Mouse (Mus musculus): ENCODE measurements around the gene Tbx10. TPM values are rescaled to one million over a fixed set of nuclear protein-coding genes. Genes with fewer than 3 reads are reported as not detected.

Tbx10 gene
- polyA plus RNA-seq, 1 experiment = 0.31 TPM

- no peaks in the 10 kb centered on the region for H3K36me3 ChIP-seq (ENCODE audit: control insufficient read depth, insufficient read depth, low read length)
- no peak overlapping the region for H3K27ac ChIP-seq (ENCODE audit: insufficient read depth, low read depth, low read length)
- no peaks in the 10 kb centered on the region for H3K27me3 ChIP-seq (replicated peaks; ENCODE audit: control insufficient read depth, insufficient read depth, low read length)
- H3K4me3 ChIP-seq (ENCODE audit: insufficient read depth, low read depth, low read length) = no peak overlapping the region
- 87% methylated on average over 2 of the region's 2 CpGs for WGBS
- TF ChIP-seq CTCF (conservative IDR thresholded peaks at IDR 0.05; ENCODE audit: insufficient read depth, insufficient read length, low read depth, low read length) (no peak), POLR2A (IDR thresholded peaks at IDR 0.05; ENCODE audit: low read depth, low read length) (no peak)
- DNase-seq = no peak
- H3K4me1 ChIP-seq (ENCODE audit: control insufficient read depth, insufficient read depth, low read length) = no peaks in the 10 kb centered on the region; the same call in 1 of the 2 replicates
Observed at GRCm38 (mm10) chr19:3975866-3976265, 16.7 kb upstream of the Tbx10 start.

- TF ChIP-seq CTCF (conservative IDR thresholded peaks at IDR 0.05; ENCODE audit: insufficient read depth, insufficient read length, low read depth, low read length) (peak; percentile 75), POLR2A (IDR thresholded peaks at IDR 0.05; ENCODE audit: low read depth, low read length) (no peak)
- no peaks in the 10 kb centered on the region for H3K36me3 ChIP-seq (ENCODE audit: control insufficient read depth, insufficient read depth, low read length)
- 6% methylated on average over 4 of the region's 4 CpGs for WGBS
- H3K4me1 ChIP-seq (ENCODE audit: control insufficient read depth, insufficient read depth, low read length) = peaks cover 11% of the 10 kb centered on the region
- H3K4me3 ChIP-seq (ENCODE audit: insufficient read depth, low read depth, low read length) = no peak overlapping the region
- no peaks in the 10 kb centered on the region for H3K27me3 ChIP-seq (replicated peaks; ENCODE audit: control insufficient read depth, insufficient read depth, low read length)
- H3K27ac ChIP-seq (ENCODE audit: insufficient read depth, low read depth, low read length) = no peak overlapping the region
- DNase-seq = peak; percentile 90
Observed at GRCm38 (mm10) chr19:3980309-3980708, 12.2 kb upstream of the Tbx10 start.

GRCm38 (mm10) chr19:3980917-3981316 is 11.6 kb upstream of the Tbx10 start:
- WGBS = 81% methylated on average over 9 of the region's 9 CpGs
- TF ChIP-seq POLR2A (IDR thresholded peaks at IDR 0.05; ENCODE audit: low read depth, low read length) (no peak), CTCF (conservative IDR thresholded peaks at IDR 0.05; ENCODE audit: insufficient read depth, insufficient read length, low read depth, low read length) (no peak)
- H3K4me1 ChIP-seq (ENCODE audit: control insufficient read depth, insufficient read depth, low read length) = peaks cover 16% of the 10 kb centered on the region
- DNase-seq = no peak
- H3K27me3 ChIP-seq (replicated peaks; ENCODE audit: control insufficient read depth, insufficient read depth, low read length) = no peaks in the 10 kb centered on the region
- H3K36me3 ChIP-seq (ENCODE audit: control insufficient read depth, insufficient read depth, low read length) = no peaks in the 10 kb centered on the region
- no peak overlapping the region for H3K4me3 ChIP-seq (ENCODE audit: insufficient read depth, low read depth, low read length)
- H3K27ac ChIP-seq (ENCODE audit: insufficient read depth, low read depth, low read length) = no peak overlapping the region

GRCm38 (mm10) chr19:3983527-3984200 is 8.9 kb upstream of the Tbx10 start:
- H3K27me3 ChIP-seq (replicated peaks; ENCODE audit: control insufficient read depth, insufficient read depth, low read length) = no peaks in the 10 kb centered on the region
- 68% methylated on average over 9 of the region's 9 CpGs for WGBS
- H3K27ac ChIP-seq (ENCODE audit: insufficient read depth, low read depth, low read length) = peak overlapping the region; percentile 92; the same call in 1 of the 2 replicates
- TF ChIP-seq POLR2A (IDR thresholded peaks at IDR 0.05; ENCODE audit: low read depth, low read length) (no peak), CTCF (conservative IDR thresholded peaks at IDR 0.05; ENCODE audit: insufficient read depth, insufficient read length, low read depth, low read length) (no peak)
- peaks cover 18% of the 10 kb centered on the region for H3K4me1 ChIP-seq (ENCODE audit: control insufficient read depth, insufficient read depth, low read length)
- H3K36me3 ChIP-seq (ENCODE audit: control insufficient read depth, insufficient read depth, low read length) = no peaks in the 10 kb centered on the region; the same call in 1 of the 2 replicates
- peak; percentile 67 for DNase-seq
- H3K4me3 ChIP-seq (ENCODE audit: insufficient read depth, low read depth, low read length) = no peak overlapping the region

- peak; percentile 95 for DNase-seq
- TF ChIP-seq POLR2A (IDR thresholded peaks at IDR 0.05; ENCODE audit: low read depth, low read length) (peak; percentile 4), CTCF (conservative IDR thresholded peaks at IDR 0.05; ENCODE audit: insufficient read depth, insufficient read length, low read depth, low read length) (no peak)
- Histone ChIP-seq H3K36me3 (ENCODE audit: control insufficient read depth, insufficient read depth, low read length) (no peaks in the 10 kb centered on the region; the same call in 1 of the 2 replicates), H3K27ac (ENCODE audit: insufficient read depth, low read depth, low read length) (peak overlapping the region; percentile 92), H3K4me3 (ENCODE audit: insufficient read depth, low read depth, low read length) (no peak overlapping the region), H3K27me3 (replicated peaks; ENCODE audit: control insufficient read depth, insufficient read depth, low read length) (no peaks in the 10 kb centered on the region), H3K4me1 (ENCODE audit: control insufficient read depth, insufficient read depth, low read length) (peaks cover 18% of the 10 kb centered on the region)
- 13% methylated on average over 8 of the region's 8 CpGs for WGBS
Observed at GRCm38 (mm10) chr19:3985261-3985681, 7.3 kb upstream of the Tbx10 start.

- H3K27ac ChIP-seq (ENCODE audit: insufficient read depth, low read depth, low read length) = peak within 1 kb of the TSS; percentile 94
- H3K36me3 ChIP-seq (ENCODE audit: control insufficient read depth, insufficient read depth, low read length) = no peaks in the 10 kb centered on the region; the same call in 1 of the 2 replicates
- H3K4me3 ChIP-seq (ENCODE audit: insufficient read depth, low read depth, low read length) = peak within 1 kb of the TSS; percentile 51
- DNase-seq = peak; percentile 98
- TF ChIP-seq POLR2A (IDR thresholded peaks at IDR 0.05; ENCODE audit: low read depth, low read length) (peak; percentile 99), CTCF (conservative IDR thresholded peaks at IDR 0.05; ENCODE audit: insufficient read depth, insufficient read length, low read depth, low read length) (no peak)
- H3K4me1 ChIP-seq (ENCODE audit: control insufficient read depth, insufficient read depth, low read length) = peaks cover 18% of the 10 kb centered on the region
- no peaks in the 10 kb centered on the region for H3K27me3 ChIP-seq (replicated peaks; ENCODE audit: control insufficient read depth, insufficient read depth, low read length)
- 3% methylated on average over 8 of the region's 8 CpGs for WGBS
Observed at GRCm38 (mm10) chr19:3986334-3986733, 6.2 kb upstream of the Tbx10 start, which contains the start of gene Acy3. TSS of gene Acy3 (plus strand) at chr19:3986570.

GRCm38 (mm10) chr19:3988066-3988465 is 4.5 kb upstream of the Tbx10 start:
- WGBS = 73% methylated on average over 14 of the region's 14 CpGs
- TF ChIP-seq CTCF (conservative IDR thresholded peaks at IDR 0.05; ENCODE audit: insufficient read depth, insufficient read length, low read depth, low read length) (no peak), POLR2A (IDR thresholded peaks at IDR 0.05; ENCODE audit: low read depth, low read length) (no peak)
- Histone ChIP-seq H3K4me1 (ENCODE audit: control insufficient read depth, insufficient read depth, low read length) (peaks cover 18% of the 10 kb centered on the region), H3K27ac (ENCODE audit: insufficient read depth, low read depth, low read length) (peak overlapping the region; percentile 94; the same call in 1 of the 2 replicates), H3K4me3 (ENCODE audit: insufficient read depth, low read depth, low read length) (peak overlapping the region; percentile 51), H3K27me3 (replicated peaks; ENCODE audit: control insufficient read depth, insufficient read depth, low read length) (no peaks in the 10 kb centered on the region), H3K36me3 (ENCODE audit: control insufficient read depth, insufficient read depth, low read length) (no peaks in the 10 kb centered on the region; the same call in 1 of the 2 replicates)
- peak; percentile 58 for DNase-seq

All from kidney, adult 2 months (tissue).